Mouse (Mus musculus) stomach, postnatal 0 days (tissue): ENCODE measurements at regions not wholly inside any gene's neighbourhood (a gene's known extent, or its start where the extent isn't known, plus 50 kb on each side); places are given as distances from the start of the nearest gene placed in this dataset. TPM values are rescaled to one million over a fixed set of nuclear protein-coding genes. Genes with fewer than 3 reads are reported as not detected.

Experiments used
- ATAC-seq: fragments of 200-750 bp; cut with Nextera tagmentation; 2 replicates; pipeline ENCODE4 v1.8.0; 2017; ENCODE audit not compliant: low FRiP score, low TSS enrichment
- DNase-seq: peaks from one replicate; pipeline ENCODE4 v3.0.0-alpha.2; 2016; ENCODE audit warnings: low spot score
- H3K27ac ChIP-seq: fragments of 300-500 bp; sonication (generic); replicated peaks from 2 replicates; pipeline ENCODE4 v1.5.1; 2014; ENCODE audit warnings: mild to moderate bottlenecking, control low read depth
- H3K27me3 ChIP-seq: fragments of 300-500 bp; sonication (generic); 2 replicates; pipeline ENCODE4 v1.6.1; 2014; ENCODE audit warnings: low read length; ENCODE audit not compliant: control insufficient read depth, insufficient read depth
- H3K36me3 ChIP-seq: fragments of 300-500 bp; sonication (generic); 2 replicates; pipeline ENCODE4 v1.6.1; 2014; ENCODE audit warnings: low read length, mixed read lengths; ENCODE audit not compliant: control insufficient read depth, insufficient read depth
- H3K4me1 ChIP-seq: fragments of 300-500 bp; sonication (generic); replicated peaks from 2 replicates; pipeline ENCODE4 v1.6.1; 2014; ENCODE audit warnings: antibody characterized with exemption; ENCODE audit not compliant: control insufficient read depth, insufficient read depth
- H3K4me2 ChIP-seq: fragments of 300-500 bp; sonication (generic); replicated peaks from 2 replicates; pipeline ENCODE4 v1.6.1; 2014; ENCODE audit warnings: low read depth, mild to moderate bottlenecking, control low read depth, moderate library complexity
- H3K4me3 ChIP-seq: fragments of 300-500 bp; sonication (generic); 2 replicates; pipeline ENCODE4 v1.5.1; 2014; ENCODE audit warnings: low read depth, low read length, control low read depth
- H3K9ac ChIP-seq: fragments of 300-500 bp; sonication (generic); 2 replicates; pipeline ENCODE4 v1.6.1; 2014; ENCODE audit warnings: mild to moderate bottlenecking, low read length, control low read depth, mixed read lengths
- H3K9me3 ChIP-seq: fragments of 300-500 bp; sonication (generic); 2 replicates; pipeline ENCODE4 v1.6.1; 2016; ENCODE audit warnings: low read length; ENCODE audit not compliant: control insufficient read depth
- CTCF ChIP-seq: IDR thresholded peaks from 2 replicates; pipeline ENCODE4 v1.5.1; 2016; ENCODE audit warnings: antibody characterized with exemption, low read depth, mild to moderate bottlenecking, moderate library complexity
- EP300 ChIP-seq: optimal IDR thresholded peaks from 2 replicates; pipeline ENCODE3; 2016; ENCODE audit warnings: antibody characterized with exemption
- WGBS: fragments of 180-500 bp; shearing (Covaris S2); extraction: QIAGEN DNeasy Blood & Tissue Kit; methylation state at CpG from one replicate; pipeline ENCODE4 v1.1.7; 2014; 5-methylcytosine and 5-hydroxymethylcytosine counted together
- microRNA-seq: library from miRNA; unstranded; fragments of <30 nt; microRNA quantifications from one replicate; pipeline ENCODE4, GENCODE M21; 2016

- H3K27ac ChIP-seq = no peak overlapping the region
- no peak overlapping the region for H3K4me2 ChIP-seq
- H3K27me3 ChIP-seq = no peaks in the 10 kb centered on the region
- H3K9ac ChIP-seq = no peak overlapping the region
- no peak overlapping the region for H3K4me3 ChIP-seq
- no peaks in the 10 kb centered on the region for H3K4me1 ChIP-seq
- 73% methylated on average over 1 of the region's 1 CpGs for WGBS
- H3K36me3 ChIP-seq = no peaks in the 10 kb centered on the region
- no peak for TF ChIP-seq CTCF
- no peak for TF ChIP-seq EP300
- DNase-seq = no peak
- ATAC-seq = no peak
- H3K9me3 ChIP-seq = no peaks in the 10 kb centered on the region
These were observed 65.0 kb upstream of the Marcks start for GRCm38 (mm10) chr10:37203709-37204108.

DNA sequence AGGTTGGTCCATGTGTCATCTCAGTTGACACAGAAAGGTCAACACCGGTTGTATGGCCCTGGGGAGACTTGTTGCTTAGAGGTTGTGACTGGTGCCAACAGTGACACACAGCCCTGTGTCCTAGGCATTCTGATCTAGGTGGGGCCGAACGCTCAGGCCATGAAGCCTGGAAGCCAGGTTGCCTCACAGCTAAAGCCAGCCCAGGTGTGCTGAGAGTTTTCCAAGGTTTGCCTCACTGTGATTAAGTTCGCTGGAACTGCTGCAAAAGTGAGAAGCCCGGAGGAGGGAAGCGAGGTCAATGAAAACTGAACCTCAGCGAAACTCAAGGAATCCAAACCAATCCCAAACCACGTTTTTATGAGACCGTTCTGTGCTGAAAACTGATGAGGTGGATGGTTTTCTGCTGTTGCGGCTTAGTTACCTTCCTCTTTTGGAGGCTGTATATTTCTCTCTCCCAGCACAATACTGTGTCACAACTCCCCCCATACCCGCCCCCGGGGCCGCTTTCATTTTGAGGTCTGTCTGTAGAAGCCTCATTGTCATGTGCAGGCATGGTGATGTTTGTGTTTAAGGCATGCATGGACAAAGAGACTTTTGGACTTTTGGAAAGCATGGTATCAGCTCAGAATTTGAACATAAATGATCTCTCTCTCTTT lies 56.2 kb upstream of the Marcks start:
- peak overlapping the region; percentile 9; the same call in 1 of the 2 replicates for H3K27ac ChIP-seq
- H3K4me1 ChIP-seq = no peaks in the 10 kb centered on the region; the same call in none of the 2 replicates
- 74% methylated on average over 13 of the region's 13 CpGs for WGBS
- TF ChIP-seq EP300 (no peak), CTCF (no peak)
- H3K4me2 ChIP-seq = no peak overlapping the region
- H3K9ac ChIP-seq = no peak overlapping the region
- no peak overlapping the region for H3K4me3 ChIP-seq
- no peak for DNase-seq
- no peaks in the 10 kb centered on the region for H3K9me3 ChIP-seq
- no peaks in the 10 kb centered on the region for H3K36me3 ChIP-seq
- no peak for ATAC-seq
- no peaks in the 10 kb centered on the region for H3K27me3 ChIP-seq

DNA sequence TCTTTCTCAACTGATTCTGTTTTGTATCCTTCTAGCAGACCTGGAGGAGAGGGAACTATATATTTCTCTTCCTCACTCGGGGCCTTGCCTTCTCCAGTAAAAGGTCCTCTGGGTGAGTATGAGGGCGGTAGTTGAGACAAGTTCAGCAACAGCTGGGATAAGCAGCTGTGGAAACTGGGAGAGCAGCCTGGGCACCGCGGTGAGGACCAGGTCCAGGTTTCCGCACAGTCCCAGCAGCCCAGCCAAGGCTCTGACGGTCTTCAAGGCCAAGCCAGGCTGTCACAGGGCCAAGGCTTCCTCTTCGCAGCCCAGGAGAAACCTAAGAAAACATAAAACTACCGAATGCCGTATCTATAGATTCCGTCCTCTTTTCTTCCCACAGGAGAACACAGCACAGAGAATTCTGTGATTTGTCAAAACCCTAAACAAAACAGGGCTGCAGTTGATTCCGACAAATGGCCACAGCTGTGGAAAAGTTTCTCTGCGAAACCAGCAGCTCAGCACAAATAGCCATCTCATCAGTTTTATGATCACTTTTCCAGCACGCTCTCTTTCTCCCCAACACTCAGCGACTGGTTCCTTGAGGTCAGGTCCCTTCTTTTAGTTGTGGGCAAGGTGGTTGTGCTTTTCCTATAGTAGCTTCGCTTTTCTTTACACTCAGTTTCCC lies 55.5 kb upstream of the Marcks start:
- no peaks in the 10 kb centered on the region for H3K36me3 ChIP-seq
- ATAC-seq (peak; percentile 53; the same call in 1 of the 2 replicates), DNase-seq (no peak)
- no peaks in the 10 kb centered on the region for H3K9me3 ChIP-seq
- H3K4me2 ChIP-seq = no peak overlapping the region
- H3K4me1 ChIP-seq = no peaks in the 10 kb centered on the region; the same call in none of the 2 replicates
- peak overlapping the region; percentile 9 for H3K27ac ChIP-seq
- no peaks in the 10 kb centered on the region for H3K27me3 ChIP-seq
- no peak overlapping the region for H3K9ac ChIP-seq
- TF ChIP-seq EP300 = no peak
- no peak for TF ChIP-seq CTCF
- H3K4me3 ChIP-seq = no peak overlapping the region
- WGBS = 57% methylated on average over 15 of the region's 15 CpGs

DNA sequence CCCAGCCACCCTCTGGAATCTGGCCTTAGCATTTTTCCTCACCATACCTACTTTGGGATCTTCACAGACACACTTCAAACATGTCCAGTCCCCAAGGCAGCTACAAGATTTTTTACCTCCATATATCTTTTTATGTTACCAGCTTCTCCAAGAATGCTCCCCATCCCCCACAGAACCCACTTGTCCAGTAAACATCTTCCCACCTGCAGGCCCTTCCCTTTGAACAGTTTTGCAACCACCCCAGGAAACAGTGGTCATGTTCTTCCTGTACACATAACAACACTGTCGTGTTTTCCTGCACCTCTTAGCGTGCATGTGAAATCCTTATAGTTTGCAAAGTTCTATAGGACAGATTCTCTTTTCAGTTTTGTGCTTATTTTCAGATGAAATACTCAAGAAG lies 53.9 kb upstream of the Marcks start:
- 82% methylated on average over 2 of the region's 2 CpGs for WGBS
- Histone ChIP-seq H3K27ac (no peak overlapping the region), H3K9me3 (no peaks in the 10 kb centered on the region), H3K27me3 (no peaks in the 10 kb centered on the region), H3K9ac (no peak overlapping the region), H3K4me3 (no peak overlapping the region), H3K4me2 (no peak overlapping the region), H3K4me1 (no peaks in the 10 kb centered on the region; the same call in none of the 2 replicates), H3K36me3 (no peaks in the 10 kb centered on the region)
- no peak for TF ChIP-seq EP300
- no peak for TF ChIP-seq CTCF
- DNase-seq (no peak), ATAC-seq (no peak)

- ATAC-seq (no peak), DNase-seq (no peak)
- Histone ChIP-seq H3K4me2 (no peak overlapping the region), H3K27ac (no peak overlapping the region), H3K4me1 (no peaks in the 10 kb centered on the region; the same call in none of the 2 replicates), H3K4me3 (no peak overlapping the region), H3K36me3 (no peaks in the 10 kb centered on the region), H3K9me3 (no peaks in the 10 kb centered on the region), H3K27me3 (no peaks in the 10 kb centered on the region), H3K9ac (no peak overlapping the region)
- 76% methylated on average over 6 of the region's 6 CpGs for WGBS
- TF ChIP-seq EP300 (no peak), CTCF (no peak)
These were observed 51.4 kb upstream of the Marcks start for GRCm38 (mm10) chr10:37190092-37190491.

Small RNAs in the stretch of these regions (microRNA-seq; reads per million reads assigned to microRNA genes)
- not detected for gene Gm24710
